Mouse (Mus musculus) liver, embryonic 14.5 days (tissue): ENCODE data around the gene Dhrs7c. TPM values are rescaled to one million over a fixed set of nuclear protein-coding genes. Genes with fewer than 3 reads are reported as not detected.

Source experiments
- ATAC-seq: fragments of 200-750 bp; cut with Nextera tagmentation; 2 replicates; pipeline ENCODE4 v1.8.0; 2017; ENCODE audit warnings: moderate number of reproducible peaks, mild to moderate bottlenecking, moderate library complexity; ENCODE audit not compliant: insufficient read depth
- DNase-seq, 3 experiments: peaks; one replicate each; pipeline ENCODE4 v3.0.0-alpha.2; 2012 to 2013; ENCODE audit warnings: low read depth in 3 of 3, low spot score in 3 of 3
- H3K27ac ChIP-seq: fragments of 300-500 bp; sonication (generic); 2 replicates; pipeline ENCODE4 v1.5.1; 2014; ENCODE audit warnings: moderate library complexity, mild to moderate bottlenecking, control low read depth, inconsistent platforms
- H3K27me3 ChIP-seq: fragments of 300-500 bp; sonication (generic); 2 replicates; pipeline ENCODE4 v1.6.1; 2014; ENCODE audit warnings: mild to moderate bottlenecking, low read length, moderate library complexity; ENCODE audit not compliant: control insufficient read depth, insufficient read depth
- H3K36me3 ChIP-seq: fragments of 300-500 bp; sonication (generic); replicated peaks from 2 replicates; pipeline ENCODE4 v1.6.1; 2014; ENCODE audit warnings: low read depth; ENCODE audit not compliant: control insufficient read depth, insufficient read depth
- H3K4me1 ChIP-seq, 2 experiments: fragments of 200-500 bp in 1 of 2; fragments of 300-500 bp in 1 of 2; sonication (generic) in 1 of 2; replicated peaks; 2 replicates each; pipeline ENCODE4 v1.6.1; 2012 to 2014; ENCODE audit warnings: antibody characterized with exemption in 1 of 2, inconsistent platforms in 1 of 2, low read length in 1 of 2; ENCODE audit not compliant: control insufficient read depth in 2 of 2, insufficient read depth in 2 of 2
- H3K4me2 ChIP-seq: fragments of 300-500 bp; sonication (generic); 2 replicates; pipeline ENCODE4 v1.6.1; 2014; ENCODE audit warnings: low read depth, mild to moderate bottlenecking, control low read depth, moderate library complexity
- H3K4me3 ChIP-seq, 2 experiments: fragments of 200-500 bp in 1 of 2; fragments of 300-500 bp in 1 of 2; sonication (generic) in 1 of 2; 2 replicates each; pipeline ENCODE4 v1.5.1; 2012 to 2014; ENCODE audit warnings: low read depth in 2 of 2, low read length in 2 of 2, mild to moderate bottlenecking in 2 of 2, control low read depth in 1 of 2, inconsistent platforms in 1 of 2, moderate library complexity in 1 of 2; ENCODE audit not compliant: insufficient read depth in 1 of 2
- H3K9ac ChIP-seq: fragments of 300-500 bp; sonication (generic); replicated peaks from 2 replicates; pipeline ENCODE4 v1.6.1; 2014; ENCODE audit warnings: mild to moderate bottlenecking, control low read depth, moderate library complexity
- H3K9me3 ChIP-seq: fragments of 300-500 bp; sonication (generic); 2 replicates; pipeline ENCODE4 v1.6.1; 2016; ENCODE audit warnings: low read length, mixed read lengths; ENCODE audit not compliant: control insufficient read depth
- CTCF ChIP-seq: IDR thresholded peaks from 2 replicates; pipeline ENCODE4 v1.5.1; 2016; ENCODE audit warnings: antibody characterized with exemption, low read depth, control low read depth
- EP300 ChIP-seq: IDR thresholded peaks from 2 replicates; pipeline ENCODE4 v1.6.1; 2016; ENCODE audit warnings: antibody characterized with exemption, low read depth
- WGBS: fragments of 180-500 bp; shearing (Covaris S2); extraction: QIAGEN DNeasy Blood & Tissue Kit; methylation state at CpG from one replicate; pipeline ENCODE4 v1.1.7; 2014; ENCODE audit not compliant: insufficient replicate concordance; 5-methylcytosine and 5-hydroxymethylcytosine counted together
- polyA plus RNA-seq, 2 experiments: library from polyadenylated mRNA; depleted of rRNA in 1 of 2; stranded (reverse) in 1 of 2; unstranded in 1 of 2; fragments of >200 nt; fragmentation: Nextera tagmentation in 1 of 2; extraction: Ambion mirVana in 1 of 2; gene quantifications; 2 replicates each; pipeline versions ENCODE4 v1.2.1 to v1.2.3; 2012 to 2014

The Dhrs7c gene
- polyA plus RNA-seq, 2 experiments, result not detected

- H3K27me3 ChIP-seq, result no peaks in the 10 kb centered on the region
- H3K9ac ChIP-seq, result no peak overlapping the region
- no peaks in the 10 kb centered on the region for H3K36me3 ChIP-seq
- H3K9me3 ChIP-seq, result no peaks in the 10 kb centered on the region
- no peak for TF ChIP-seq CTCF
- no peak for TF ChIP-seq EP300
- H3K4me1 ChIP-seq, result no peaks in the 10 kb centered on the region
- WGBS, result 63% methylated on average over 9 of the region's 9 CpGs
- no peak overlapping the region for H3K4me3 ChIP-seq
- no peak overlapping the region for H3K4me2 ChIP-seq
- H3K27ac ChIP-seq, result no peak overlapping the region
- ATAC-seq, result no peak
- DNase-seq, result no peak
Measured at GRCm38 (mm10) chr11:67858518-67858917, 60.5 kb downstream of the Dhrs7c start.

- DNase-seq (no peak), ATAC-seq (no peak)
- no peak overlapping the region for H3K4me2 ChIP-seq
- H3K27ac ChIP-seq, result no peak overlapping the region
- H3K4me3 ChIP-seq, result no peak overlapping the region
- H3K36me3 ChIP-seq, result no peaks in the 10 kb centered on the region
- H3K27me3 ChIP-seq, result no peaks in the 10 kb centered on the region
- WGBS, result 31% methylated on average over 7 of the region's 7 CpGs
- no peaks in the 10 kb centered on the region for H3K4me1 ChIP-seq
- H3K9ac ChIP-seq, result no peak overlapping the region
- H3K9me3 ChIP-seq, result no peaks in the 10 kb centered on the region
- TF ChIP-seq EP300, result no peak
- TF ChIP-seq CTCF, result no peak
Measured at GRCm38 (mm10) chr11:67860743-67861398, 62.9 kb downstream of the Dhrs7c start.

GRCm38 (mm10) chr11:67861399-67861838 lies 63.4 kb downstream of the Dhrs7c start:
- no peak overlapping the region for H3K9ac ChIP-seq
- no peaks in the 10 kb centered on the region for H3K27me3 ChIP-seq
- H3K4me2 ChIP-seq, result no peak overlapping the region
- TF ChIP-seq EP300 (no peak), CTCF (no peak)
- H3K27ac ChIP-seq, result no peak overlapping the region
- no peaks in the 10 kb centered on the region for H3K36me3 ChIP-seq
- ATAC-seq (no peak), DNase-seq (no peak)
- H3K9me3 ChIP-seq, result no peaks in the 10 kb centered on the region
- H3K4me3 ChIP-seq, result no peak overlapping the region
- H3K4me1 ChIP-seq, result no peaks in the 10 kb centered on the region
- 6% methylated on average over 7 of the region's 7 CpGs for WGBS

- no peak overlapping the region for H3K9ac ChIP-seq
- no peak for ATAC-seq
Measured at GRCm38 (mm10) chr11:67865100-67865499, 67.1 kb downstream of the Dhrs7c start.

More at GRCm38 (mm10) chr11:67865100-67865499, 67.1 kb downstream of the Dhrs7c start:
- DNase-seq, result no peak
- Histone ChIP-seq H3K9me3 (no peaks in the 10 kb centered on the region), H3K4me2 (no peak overlapping the region), H3K4me1 (no peaks in the 10 kb centered on the region), H3K27me3 (no peaks in the 10 kb centered on the region), H3K36me3 (no peaks in the 10 kb centered on the region), H3K27ac (no peak overlapping the region), H3K4me3 (no peak overlapping the region)
- WGBS, result 56% methylated on average over 5 of the region's 5 CpGs
- TF ChIP-seq CTCF, result no peak
- TF ChIP-seq EP300, result no peak

Other genes with a start within 250 kb of the Dhrs7c start
- not detected in 2 replicates for gene Rcvrn, start 102.9 kb upstream of the Dhrs7c start, polyA plus RNA-seq (2012; rRNA removed)
- gene Rcvrn, start 102.9 kb upstream of the Dhrs7c start, polyA plus RNA-seq (2014; fragmentation: Nextera tagmentation; extraction: Ambion mirVana), result not detected in 2 replicates
- 0.15 and 0.21 TPM in 2 replicates for gene Glp2r, start 27.0 kb upstream of the Dhrs7c start, polyA plus RNA-seq (2012; rRNA removed)
- 0.20 and 0.30 TPM in 2 replicates for gene Glp2r, start 27.0 kb upstream of the Dhrs7c start, polyA plus RNA-seq (2014; fragmentation: Nextera tagmentation; extraction: Ambion mirVana)
- gene Gsg1l2, start 23.6 kb upstream of the Dhrs7c start, polyA plus RNA-seq (2012; rRNA removed), result not detected in 2 replicates
- gene Gsg1l2, start 23.6 kb upstream of the Dhrs7c start, polyA plus RNA-seq (2014; fragmentation: Nextera tagmentation; extraction: Ambion mirVana), result not detected in 2 replicates
- gene Usp43, start 124.0 kb downstream of the Dhrs7c start, polyA plus RNA-seq (2012; rRNA removed), result 0.05 and 0.06 TPM in 2 replicates
- 0.08 TPM in 1 of 2 replicates, not detected in the other for gene Usp43, start 124.0 kb downstream of the Dhrs7c start, polyA plus RNA-seq (2014; fragmentation: Nextera tagmentation; extraction: Ambion mirVana)
- gene Cfap52, start 167.5 kb downstream of the Dhrs7c start, polyA plus RNA-seq (2012; rRNA removed), result 0.02 TPM in 1 of 2 replicates, not detected in the other
- gene Cfap52, start 167.5 kb downstream of the Dhrs7c start, polyA plus RNA-seq (2014; fragmentation: Nextera tagmentation; extraction: Ambion mirVana), result not detected in 2 replicates
- 3.0 and 8.1 TPM in 2 replicates for gene Stx8, start 168.0 kb downstream of the Dhrs7c start, polyA plus RNA-seq (2012; rRNA removed)
- gene Stx8, start 168.0 kb downstream of the Dhrs7c start, polyA plus RNA-seq (2014; fragmentation: Nextera tagmentation; extraction: Ambion mirVana), result 22.0 and 24.5 TPM in 2 replicates